Mouse (Mus musculus) lung, postnatal 14 days (tissue): Measurements from ENCODE around the gene Atp8b2.
A peak's percentile ranks its signal among the peaks of the same experiment; 100 is the strongest.

Experiments used
- DNase-seq: peaks from one replicate; pipeline ENCODE4 v3.0.0; 2021

Gene Atp8b2

GRCm38 (mm10) chr3:89963221-89963763 lies at the start of gene Atp8b2:
Gene Atp8b2, minus strand, starts transcription at chr3:89963508.
- peak; percentile 66 for DNase-seq

GRCm38 (mm10) chr3:90010291-90010690 lies 47.0 kb upstream of the Atp8b2 start:
- DNase-seq = no peak

GRCm38 (mm10) chr3:90004091-90004796 lies 40.9 kb upstream of the Atp8b2 start:
- no peak for DNase-seq

- DNase-seq = no peak
These were observed 36.5 kb upstream of the Atp8b2 start for GRCm38 (mm10) chr3:89999830-90000229.

GRCm38 (mm10) chr3:89999090-89999489 lies 35.8 kb upstream of the Atp8b2 start:
- DNase-seq = no peak

- DNase-seq = peak; percentile 94
These were observed 35.3 kb upstream of the Atp8b2 start, which contains the start of gene Hax1 for GRCm38 (mm10) chr3:89998612-89999054. Gene Hax1, minus strand, starts transcription at chr3:89998780.

- peak; percentile 13 for DNase-seq
These were observed 34.6 kb upstream of the Atp8b2 start for GRCm38 (mm10) chr3:89997791-89998495.

- no peak for DNase-seq
These were observed 31.7 kb upstream of the Atp8b2 start for GRCm38 (mm10) chr3:89994807-89995515.

- DNase-seq = no peak
These were observed 24.5 kb upstream of the Atp8b2 start for GRCm38 (mm10) chr3:89987822-89988221.

GRCm38 (mm10) chr3:89987211-89987610 lies 23.9 kb upstream of the Atp8b2 start:
- no peak for DNase-seq

GRCm38 (mm10) chr3:89982426-89982825 lies 19.1 kb upstream of the Atp8b2 start:
- DNase-seq = no peak

GRCm38 (mm10) chr3:89976859-89977258 lies 13.6 kb upstream of the Atp8b2 start:
- no peak for DNase-seq

- no peak for DNase-seq
These were observed 5.2 kb upstream of the Atp8b2 start for GRCm38 (mm10) chr3:89968509-89968908.

- DNase-seq = peak; percentile 24
These were observed 3.6 kb upstream of the Atp8b2 start for GRCm38 (mm10) chr3:89966946-89967345.

GRCm38 (mm10) chr3:89965972-89966371 lies 2.7 kb upstream of the Atp8b2 start:
- no peak for DNase-seq

GRCm38 (mm10) chr3:89965557-89965956 lies 2.2 kb upstream of the Atp8b2 start:
- no peak for DNase-seq

GRCm38 (mm10) chr3:89963926-89964739 lies 825 bp upstream of the Atp8b2 start:
- peak; percentile 80 for DNase-seq

GRCm38 (mm10) chr3:89962751-89963220 lies 522 bp downstream of the Atp8b2 start:
- DNase-seq = no peak

GRCm38 (mm10) chr3:89962059-89962750 lies 1.1 kb downstream of the Atp8b2 start:
- DNase-seq = peak; percentile 25

- no peak for DNase-seq
These were observed 1.9 kb downstream of the Atp8b2 start for GRCm38 (mm10) chr3:89961436-89961835.

- DNase-seq = peak; percentile 92
These were observed 2.8 kb downstream of the Atp8b2 start for GRCm38 (mm10) chr3:89960469-89960868.

- no peak for DNase-seq
These were observed 3.9 kb downstream of the Atp8b2 start for GRCm38 (mm10) chr3:89959435-89959834.
